Mouse (Mus musculus) erythroblast, adult 5-6 weeks (primary cell): ENCODE data around the gene Olfr68. TPM values are rescaled to one million over a fixed set of nuclear protein-coding genes. Genes with fewer than 3 reads are reported as not detected.
"Not testable (repeated sequence)": the region's sequence is repeated elsewhere in the genome, so short reads cannot be mapped to it uniquely, and the experiment has no call there.

Source experiments
- ATAC-seq: replicated peaks from 2 replicates; pipeline ENCODE4 v1.8.0; 2016; ENCODE audit warnings: moderate number of reproducible peaks, mild to moderate bottlenecking, moderate TSS enrichment, inconsistent platforms; ENCODE audit not compliant: poor library complexity, low FRiP score, severe bottlenecking
- total RNA-seq, 2 experiments: library from RNA; stranded (forward) in 1 of 2; stranded (reverse) in 1 of 2; fragments of 150-400 nt in 1 of 2; fragments of 200-764, 138-1000 nt in 1 of 2; gene quantifications; 2 replicates each; pipeline versions ENCODE4 v1.2.3 to v1.2.4; 2015 to 2017; ENCODE audit warnings: low replicate concordance in 2 of 2

Gene Olfr68
- total RNA-seq (2015; ENCODE audit: low replicate concordance) (1.0 and 1.3 TPM in 2 replicates), total RNA-seq (2017; ENCODE audit: low replicate concordance) (1.4 and 1.5 TPM in 2 replicates)

GRCm38 (mm10) chr7:103779598-103779997 lies at the start of gene Olfr68:
Gene Olfr68 (minus strand): TSS chr7:103779698.
- ATAC-seq: no peak

GRCm38 (mm10) chr7:103827808-103828207 lies 48.3 kb upstream of the Olfr68 start, which contains the start of gene Hbb-bs:
Gene Hbb-bs (minus strand): TSS chr7:103828096.
- peak; percentile 68 for ATAC-seq

GRCm38 (mm10) chr7:103827139-103827538 lies 47.6 kb upstream of the Olfr68 start:
- not testable (repeated sequence) for ATAC-seq

- ATAC-seq: peak; percentile 53
These were observed 46.9 kb upstream of the Olfr68 start for GRCm38 (mm10) chr7:103826255-103826887.

GRCm38 (mm10) chr7:103825536-103826254 lies 46.2 kb upstream of the Olfr68 start:
- ATAC-seq: peak; percentile 53

- no peak for ATAC-seq
These were observed 45.1 kb upstream of the Olfr68 start for GRCm38 (mm10) chr7:103824597-103824996.

GRCm38 (mm10) chr7:103815085-103815484 lies 35.6 kb upstream of the Olfr68 start:
- 0 out of 2 replicates have a peak, but pooled peaks have one; percentile 16 for ATAC-seq

- ATAC-seq: peak; percentile 62
These were observed 34.3 kb upstream of the Olfr68 start, which contains the start of gene Hbb-bt for GRCm38 (mm10) chr7:103813766-103814165. Gene Hbb-bt (minus strand): TSS chr7:103813996.

GRCm38 (mm10) chr7:103813152-103813551 lies 33.7 kb upstream of the Olfr68 start:
- ATAC-seq: peak; percentile 27

- peak; percentile 6; the same call in 1 of the 2 replicates for ATAC-seq
These were observed 32.7 kb upstream of the Olfr68 start for GRCm38 (mm10) chr7:103812174-103812573.

- peak; percentile 27 for ATAC-seq
These were observed 31.8 kb upstream of the Olfr68 start for GRCm38 (mm10) chr7:103811223-103811845.

GRCm38 (mm10) chr7:103810746-103811145 lies 31.2 kb upstream of the Olfr68 start:
- ATAC-seq: peak; percentile 9

GRCm38 (mm10) chr7:103810296-103810695 lies 30.8 kb upstream of the Olfr68 start:
- peak; percentile 7 for ATAC-seq

GRCm38 (mm10) chr7:103809801-103810155 lies 30.3 kb upstream of the Olfr68 start:
- ATAC-seq: no peak

- no peak for ATAC-seq
These were observed 29.7 kb upstream of the Olfr68 start for GRCm38 (mm10) chr7:103808971-103809800.

- not testable (repeated sequence) for ATAC-seq
These were observed 28.6 kb upstream of the Olfr68 start for GRCm38 (mm10) chr7:103808120-103808519.

GRCm38 (mm10) chr7:103806856-103807255 lies 27.4 kb upstream of the Olfr68 start:
- peak; percentile 25; the same call in 1 of the 2 replicates for ATAC-seq

GRCm38 (mm10) chr7:103792669-103793388 lies 13.3 kb upstream of the Olfr68 start:
- peak; percentile 83 for ATAC-seq

- no peak for ATAC-seq
These were observed 12.2 kb upstream of the Olfr68 start, which contains the start of gene Olfr67 for GRCm38 (mm10) chr7:103791721-103792120. Gene Olfr67 (minus strand): TSS chr7:103791821.
